Mouse (Mus musculus): ENCODE measurements around the gene Rab4a. TPM values are rescaled to one million over a fixed set of nuclear protein-coding genes. Genes with fewer than 3 reads are reported as not detected.
A peak's percentile ranks its signal among the peaks of the same experiment; 100 is the strongest.

Gene Rab4a
- polyA plus RNA-seq (2017; shearing (Covaris generic)), result 10 to 100 TPM; 14.2 to 20.3 TPM

DNA sequence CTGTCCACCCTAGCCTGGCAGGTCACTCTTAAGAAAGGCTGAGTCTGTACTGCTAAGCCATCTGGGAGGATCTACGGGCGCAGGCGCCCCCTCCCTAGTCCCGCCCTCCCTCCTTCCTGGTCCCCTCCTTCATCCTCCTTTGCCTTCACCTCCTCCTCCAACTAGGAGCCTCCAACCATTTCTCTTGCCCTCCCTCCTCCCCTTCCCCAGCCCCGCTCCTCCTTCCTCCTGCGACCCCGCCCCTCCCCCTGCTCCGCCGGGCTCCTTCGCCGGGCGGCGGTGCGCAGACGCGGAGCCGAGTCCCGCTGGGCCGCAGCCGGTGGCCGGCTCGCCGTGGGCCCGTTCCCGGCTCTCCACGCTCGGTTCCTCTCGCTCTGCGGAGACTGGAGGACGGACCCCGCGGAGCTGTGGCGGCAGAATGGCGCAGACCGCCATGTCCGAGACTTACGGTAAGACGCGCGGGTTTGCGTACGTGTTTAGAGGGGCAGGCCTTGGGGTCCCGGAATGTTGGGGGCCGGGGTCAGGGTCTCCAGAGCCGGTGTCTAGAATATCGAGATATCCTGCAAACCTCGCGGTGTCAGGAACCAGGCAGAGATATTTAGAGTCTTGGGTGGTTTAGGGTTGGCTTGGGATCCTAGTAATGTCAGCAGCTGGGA is at the start of gene Rab4a:
Rab4a (plus strand) TSS at position 268 of the 656 bp plus-strand sequence.
- ATAC-seq, result peak; percentile 13

DNA sequence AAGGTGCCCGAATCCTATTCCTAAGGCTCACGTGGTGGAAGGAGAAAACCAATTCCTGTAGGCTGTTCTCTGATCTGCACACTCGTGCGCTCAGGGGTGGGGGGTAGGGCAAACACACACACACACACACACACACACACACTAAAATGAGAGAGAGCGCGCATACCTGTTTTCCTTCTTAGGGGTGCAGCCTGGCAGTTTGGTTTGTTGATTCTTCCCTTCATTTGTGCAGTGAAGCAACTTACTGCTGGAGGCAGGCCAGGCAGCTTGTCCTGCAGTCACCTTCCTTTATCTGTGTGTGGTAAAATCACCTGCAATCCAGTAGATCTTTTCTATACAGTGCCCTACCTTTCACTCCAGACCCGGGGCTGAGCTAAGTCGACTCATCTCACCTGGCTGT is 48.9 kb upstream of the Rab4a start:
- no peak for ATAC-seq

DNA sequence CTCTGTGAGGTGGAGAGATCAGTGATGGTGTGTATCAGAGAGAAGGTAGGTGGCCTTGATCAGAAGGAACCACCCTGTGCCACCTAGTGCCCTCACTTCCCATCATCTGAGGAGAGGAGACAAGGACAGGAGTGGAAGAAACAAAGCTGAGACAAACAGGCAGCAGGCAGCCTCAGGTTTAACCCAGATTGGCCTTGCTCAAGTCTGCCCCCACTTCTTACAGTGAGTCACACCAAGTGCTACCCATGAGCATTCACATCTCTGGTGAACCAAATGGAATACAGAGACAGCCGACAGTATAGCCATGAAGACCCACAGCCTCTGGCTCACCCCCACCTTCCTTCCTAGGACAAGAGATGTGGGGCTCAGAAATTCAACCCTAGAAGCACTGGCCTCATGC is 46.9 kb upstream of the Rab4a start:
- no peak for ATAC-seq

DNA sequence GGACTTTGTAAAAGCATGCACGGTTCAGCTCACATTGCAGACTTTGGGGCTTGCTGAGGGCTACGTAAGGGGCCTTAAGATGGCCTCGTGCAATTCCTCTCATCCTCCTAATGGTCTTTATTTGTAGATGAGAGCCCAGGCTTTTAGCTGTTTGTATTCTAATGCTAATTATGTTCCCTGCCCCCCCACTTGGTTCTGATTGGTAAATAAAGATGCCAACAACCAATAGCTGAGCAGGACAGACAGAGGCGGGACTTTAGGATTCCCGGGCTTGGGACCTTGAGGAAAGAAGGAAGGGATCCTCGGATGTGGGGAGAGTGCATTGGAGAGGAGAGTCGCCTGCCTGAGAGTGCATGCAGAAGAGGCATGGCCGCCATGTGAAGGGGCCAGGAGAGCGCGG is 45.9 kb upstream of the Rab4a start:
- ATAC-seq, result no peak

DNA sequence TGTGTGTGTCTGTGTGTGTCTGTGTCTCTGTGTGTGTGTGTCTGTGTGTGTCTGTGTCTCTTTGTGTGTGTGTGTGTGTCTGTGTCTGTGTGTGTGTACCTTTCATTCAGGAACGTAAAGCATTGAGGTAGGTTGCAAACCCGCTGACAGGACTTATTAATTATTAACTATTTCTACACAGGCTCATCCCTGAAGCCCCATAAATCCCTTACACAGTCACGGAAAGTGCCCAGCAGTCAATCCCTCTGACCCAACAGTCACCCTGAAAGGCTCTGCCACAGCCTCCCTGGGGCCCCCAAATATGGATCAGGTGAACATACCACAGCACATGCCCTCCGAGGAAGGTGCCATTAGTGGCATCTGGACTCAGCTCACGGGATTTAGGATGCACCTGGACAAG is 45.2 kb upstream of the Rab4a start:
- ATAC-seq, result no peak

DNA sequence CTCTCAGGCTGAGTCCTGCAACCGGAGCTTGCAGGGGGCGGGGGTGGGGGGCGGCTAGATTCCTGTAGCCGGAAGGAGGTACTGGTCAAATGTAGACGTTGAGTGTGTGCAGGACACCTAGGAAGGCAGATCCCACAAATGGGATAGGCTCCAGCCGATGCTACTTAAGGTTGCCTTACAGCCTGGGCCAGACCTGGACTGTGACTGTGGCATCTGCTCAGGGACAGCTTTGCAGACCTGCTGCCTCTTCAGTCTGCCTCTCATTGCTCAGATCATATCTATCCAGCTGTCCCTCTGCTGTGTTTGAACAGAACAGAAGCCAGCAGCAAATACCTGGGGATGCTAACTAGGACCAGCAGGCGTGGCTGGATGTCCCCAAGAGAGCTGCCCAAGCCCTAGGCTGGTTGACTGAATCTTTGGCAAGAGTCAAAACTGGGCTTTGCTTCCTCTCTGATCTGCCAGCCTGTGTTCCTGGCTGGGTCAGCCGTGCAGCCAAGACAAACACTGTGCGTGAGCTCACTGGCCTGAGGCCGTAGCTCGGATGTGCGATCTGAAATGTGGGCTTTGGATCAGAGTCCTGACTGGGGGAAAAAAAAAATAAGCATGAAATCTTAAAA is 44.4 kb upstream of the Rab4a start:
- no peak for ATAC-seq

DNA sequence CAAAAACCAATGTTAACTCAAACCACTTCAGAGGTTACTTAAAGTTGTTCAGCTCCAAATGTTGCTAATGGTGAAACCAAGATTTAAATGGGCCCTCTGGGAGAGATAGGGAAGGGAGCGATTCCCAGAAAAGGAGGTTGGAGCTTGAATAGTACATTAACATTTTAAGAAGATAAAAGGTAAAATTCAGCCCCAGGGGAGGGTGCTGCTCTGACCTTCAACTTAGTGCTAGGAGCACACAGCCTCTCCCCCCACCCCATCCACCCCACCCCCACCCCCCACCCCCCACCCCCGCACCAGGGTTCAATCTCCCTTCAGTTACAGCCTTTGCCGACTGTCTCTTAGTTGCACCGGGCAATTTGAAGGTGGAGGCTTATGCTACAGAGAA is 43.9 kb upstream of the Rab4a start:
- no peak for ATAC-seq

DNA sequence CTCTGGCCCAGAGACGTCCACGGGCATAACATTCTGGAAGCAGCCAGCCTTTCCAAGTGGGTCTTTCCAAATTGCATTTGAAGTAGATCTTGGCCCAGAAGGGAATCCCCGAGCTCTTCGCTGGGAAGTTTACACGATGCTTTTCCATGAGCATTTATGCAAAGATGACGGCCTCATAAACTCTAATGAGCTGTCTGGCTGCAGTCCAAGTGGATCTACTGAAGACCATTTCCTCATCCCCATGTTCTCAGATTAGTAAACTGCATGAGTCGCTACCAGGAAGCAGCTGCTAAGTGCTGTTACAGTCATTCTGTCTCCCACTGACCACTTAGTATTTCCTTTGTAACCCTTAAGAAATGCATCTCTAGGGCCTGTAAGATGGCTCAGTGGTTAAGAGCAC is 42.4 kb upstream of the Rab4a start:
- no peak for ATAC-seq

DNA sequence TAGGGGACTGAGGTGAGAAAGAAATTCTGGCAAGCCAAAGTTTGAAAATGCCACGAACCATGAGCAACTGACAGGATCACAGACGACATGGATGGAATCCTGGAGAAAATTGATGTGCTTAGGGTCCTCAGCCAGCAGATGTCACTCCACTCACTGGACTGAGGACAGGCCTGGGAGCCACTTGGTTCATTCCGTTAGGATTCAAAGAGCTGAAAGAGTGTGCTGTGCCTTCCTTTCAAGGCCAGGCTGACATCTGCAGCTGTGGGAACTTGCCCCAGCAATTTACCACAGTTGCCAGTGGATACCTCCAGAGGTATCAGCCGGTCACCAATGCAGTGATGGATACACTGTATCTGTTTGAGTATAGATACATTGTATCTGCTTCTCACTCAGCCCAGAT is 41.1 kb upstream of the Rab4a start:
- ATAC-seq, result no peak

DNA sequence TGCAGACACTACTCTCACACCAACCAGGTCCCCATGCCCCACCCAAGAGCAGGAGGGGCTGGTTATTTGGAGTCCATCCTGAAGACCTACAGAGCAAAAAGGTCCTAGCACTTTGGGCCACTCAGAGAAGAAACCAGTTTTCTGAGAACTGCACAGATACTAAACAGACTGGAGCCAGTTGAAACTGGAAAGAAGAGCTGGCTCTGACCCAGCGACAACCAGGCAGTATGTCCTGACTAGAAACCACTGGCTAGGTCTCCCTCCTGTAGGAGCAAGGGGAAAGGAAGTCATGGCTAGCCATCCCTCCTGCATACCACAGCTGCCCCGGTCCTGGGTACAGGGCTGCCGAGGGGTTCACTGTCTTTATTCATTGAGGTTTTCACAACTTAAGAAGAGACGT is 39.3 kb upstream of the Rab4a start:
- no peak for ATAC-seq

DNA sequence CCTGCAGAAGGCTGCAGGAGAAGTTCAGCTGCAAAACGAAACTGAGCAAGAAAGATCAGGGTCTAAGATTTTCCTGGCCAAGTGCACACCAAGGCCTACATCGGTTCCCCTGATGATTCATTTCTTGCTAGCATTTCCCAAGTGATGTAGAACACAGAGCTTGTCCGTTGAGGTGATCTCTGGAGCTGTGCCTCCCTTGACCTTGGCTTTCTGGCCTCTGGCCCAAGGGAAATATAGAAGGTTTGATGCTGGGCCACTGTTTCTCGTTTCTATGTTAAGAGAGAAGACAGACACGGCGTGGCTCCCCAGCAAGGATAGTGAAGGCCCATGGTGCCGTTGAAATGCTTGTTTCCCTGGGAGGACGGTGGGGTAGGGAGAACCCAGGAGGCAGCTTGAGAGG is 37.9 kb upstream of the Rab4a start:
- no peak for ATAC-seq

DNA sequence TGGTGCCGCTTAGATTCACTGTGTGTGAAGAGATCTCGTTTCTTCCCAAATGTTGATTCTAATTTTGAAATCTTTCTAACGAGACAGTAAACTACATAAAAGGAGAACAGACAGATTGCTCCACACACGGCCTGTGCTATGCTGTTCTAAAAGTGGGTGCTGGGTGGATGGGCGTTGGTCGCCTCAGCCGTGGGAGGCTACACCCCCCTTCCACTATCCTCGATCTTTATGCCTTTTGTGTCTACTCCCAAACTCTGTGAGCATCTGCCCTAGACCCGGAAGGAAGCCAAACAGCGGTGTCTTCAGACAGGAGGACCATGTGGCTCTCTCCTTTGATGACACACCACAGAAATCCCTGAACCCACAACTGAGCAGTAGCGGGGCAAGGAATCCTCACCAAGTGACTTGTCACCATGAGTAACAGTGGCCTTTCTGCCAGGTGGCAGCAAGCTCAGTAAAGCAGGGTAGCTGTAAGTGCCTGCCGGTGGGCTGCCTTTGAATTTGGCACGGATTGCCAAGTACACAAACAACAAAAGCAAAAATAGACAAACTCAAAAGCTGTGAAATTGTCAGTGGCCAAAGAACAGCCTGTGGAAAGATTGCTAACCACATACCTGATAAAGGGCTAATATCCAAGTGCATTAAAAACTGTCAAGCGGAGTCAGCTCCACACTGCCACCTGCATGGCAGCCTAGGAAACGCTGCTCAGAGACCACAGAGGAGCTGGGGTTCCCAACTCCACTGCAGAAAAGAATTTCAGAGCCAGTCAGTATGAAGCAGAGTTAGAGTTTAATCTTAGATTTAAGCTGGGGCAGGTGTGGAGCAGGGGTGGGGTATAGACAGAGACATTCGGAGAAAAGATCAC is 37.1 kb upstream of the Rab4a start:
- ATAC-seq, result no peak

DNA sequence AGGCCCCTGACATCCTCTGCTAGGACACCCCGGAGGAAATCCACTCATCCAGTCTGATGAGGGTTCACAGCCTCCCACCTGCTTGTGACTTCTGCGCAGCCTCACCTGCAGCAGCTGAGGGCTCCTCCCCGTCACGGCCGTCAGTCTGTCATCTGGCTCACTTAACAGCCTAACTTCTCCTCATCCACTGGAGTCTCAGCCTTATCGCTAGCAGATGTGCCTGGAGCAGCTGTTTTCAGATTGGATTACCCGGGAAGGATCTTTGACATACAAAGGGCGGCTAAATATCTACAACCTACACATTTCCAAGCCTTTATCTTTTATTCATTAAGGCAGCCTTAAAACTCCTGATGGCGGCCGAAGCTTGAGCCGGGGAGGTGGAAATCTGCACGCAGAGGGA is 32.3 kb upstream of the Rab4a start:
- no peak for ATAC-seq

DNA sequence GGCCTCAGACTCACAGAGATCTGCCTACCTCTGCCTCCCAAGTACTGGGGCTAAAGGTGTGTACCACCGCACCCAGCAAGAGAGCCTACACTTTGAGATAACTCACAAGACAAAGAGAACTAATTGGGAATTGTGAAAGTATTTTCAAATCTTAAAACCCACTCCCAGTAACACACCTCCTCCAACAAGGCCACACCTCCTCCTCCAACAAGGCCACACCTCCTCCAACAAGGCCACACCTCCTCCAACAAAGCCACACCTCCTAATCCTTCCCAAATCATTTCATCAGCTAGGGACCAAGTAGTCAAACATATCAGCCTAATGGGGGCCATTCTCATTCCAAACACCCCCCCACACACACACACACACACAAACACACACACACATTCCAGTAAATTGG is 31.3 kb upstream of the Rab4a start:
- no peak for ATAC-seq

DNA sequence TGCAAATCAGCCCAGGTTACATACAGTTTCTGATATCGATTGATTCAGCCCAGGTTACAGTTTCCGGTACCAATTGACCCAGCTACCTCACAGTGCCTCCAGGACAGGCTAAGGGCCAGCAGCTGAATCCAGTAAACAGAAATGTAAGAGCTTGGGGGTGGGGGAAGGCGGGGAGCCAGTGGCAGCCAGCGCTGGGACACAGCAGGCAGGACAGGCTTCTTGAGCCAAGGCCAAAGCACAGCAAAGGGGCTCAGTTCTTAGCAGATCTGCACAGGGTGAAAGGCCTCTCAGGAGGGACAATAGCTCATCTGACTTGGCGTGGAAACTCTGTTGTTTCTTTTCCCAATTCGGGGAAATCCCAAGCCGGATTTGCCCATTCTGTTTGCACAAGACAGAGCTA is 28.5 kb upstream of the Rab4a start:
- no peak for ATAC-seq

DNA sequence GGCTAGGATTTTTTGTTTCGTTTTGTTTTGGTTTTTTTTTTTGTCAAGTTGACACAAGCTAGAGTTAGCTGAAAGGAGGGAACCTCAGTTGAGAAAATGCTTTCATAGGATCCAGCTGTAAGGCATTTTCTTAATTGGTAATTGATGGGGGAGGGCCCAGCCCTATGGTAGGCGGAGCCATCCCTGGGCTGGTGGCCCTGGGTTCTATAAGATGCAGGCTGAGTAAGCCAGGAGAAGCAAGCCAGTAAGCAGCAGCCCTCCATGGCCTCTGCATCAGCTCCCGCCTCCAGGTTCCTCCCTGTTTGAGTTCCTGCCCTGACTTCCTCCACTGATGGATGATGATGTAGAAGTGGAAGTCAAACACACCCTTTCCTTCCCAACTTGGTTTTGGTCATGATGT is 25.3 kb upstream of the Rab4a start:
- ATAC-seq, result no peak

DNA sequence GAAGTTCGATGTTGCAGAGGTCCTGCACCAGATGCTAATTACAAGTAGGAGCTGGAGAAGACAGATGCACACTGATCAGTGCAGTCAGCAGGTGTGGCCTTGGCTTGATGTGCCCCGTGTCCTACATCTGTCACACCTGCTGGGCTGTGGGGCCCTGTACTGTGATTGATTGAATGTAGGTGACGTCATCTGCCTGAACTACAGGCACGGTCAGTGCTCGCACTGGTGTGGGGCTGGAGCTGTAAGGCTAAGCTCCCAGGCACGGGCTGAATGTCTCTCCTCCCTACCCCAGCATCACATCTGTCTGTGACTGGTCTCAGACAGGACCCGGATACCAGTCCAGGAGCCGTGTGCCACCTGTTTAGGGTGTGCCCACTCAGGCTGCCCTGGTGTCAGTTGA is 24.5 kb upstream of the Rab4a start:
- ATAC-seq, result no peak

DNA sequence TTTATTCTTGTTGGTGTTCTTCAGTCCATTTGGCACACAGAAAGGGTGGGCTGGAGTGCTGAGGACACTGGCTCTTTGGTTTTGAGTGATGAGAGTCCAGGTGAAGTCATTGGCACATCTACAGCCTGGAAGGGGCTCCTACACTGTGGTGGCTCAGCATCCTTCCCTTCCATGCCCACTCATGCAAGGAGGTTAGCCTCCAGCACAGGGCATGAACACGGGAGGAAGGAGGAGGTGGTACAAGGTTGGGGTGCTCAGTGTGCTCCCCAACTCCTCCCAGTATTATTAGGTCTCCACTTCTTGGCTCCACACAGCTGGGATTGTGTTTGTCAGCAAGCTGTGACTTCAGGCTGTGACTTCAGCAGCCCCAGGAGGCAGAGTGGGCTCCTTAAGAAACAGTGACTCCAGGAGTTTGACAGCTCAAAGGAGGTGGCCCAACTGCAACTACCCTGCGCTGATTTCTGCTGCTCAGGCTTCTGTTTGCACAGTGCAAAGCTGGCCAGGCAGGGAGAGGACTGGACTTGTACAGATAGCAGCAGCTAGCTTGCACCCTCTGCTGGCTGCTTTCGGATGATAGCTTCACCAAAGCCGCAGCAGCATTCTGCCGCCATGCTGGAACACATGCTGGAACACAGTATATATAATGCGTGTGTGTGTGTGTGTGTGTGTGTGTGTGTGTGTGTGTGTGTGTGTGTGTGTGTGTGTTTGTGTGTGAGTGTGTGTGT is 22.1 kb upstream of the Rab4a start:
- ATAC-seq, result no peak

DNA sequence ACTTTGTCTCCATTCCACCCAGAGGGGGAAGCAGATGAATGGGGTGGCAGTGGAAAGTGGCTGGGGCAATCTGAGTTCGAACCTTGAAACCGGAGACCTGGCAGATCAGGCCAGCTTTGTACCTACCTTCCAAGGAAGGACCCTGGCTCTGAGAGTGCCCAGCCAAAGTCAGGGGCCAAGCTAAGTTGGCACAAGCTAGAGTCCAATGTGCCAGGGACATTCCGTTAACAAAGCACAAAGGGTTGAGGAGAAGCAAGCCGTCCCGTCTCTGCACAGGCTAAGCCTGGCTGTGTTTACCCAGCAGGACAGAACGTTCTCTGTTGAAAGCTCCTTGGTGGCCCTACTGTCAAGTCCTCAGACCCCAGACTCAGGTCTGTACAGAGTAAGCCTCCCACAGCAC is 19.6 kb upstream of the Rab4a start:
- no peak for ATAC-seq

DNA sequence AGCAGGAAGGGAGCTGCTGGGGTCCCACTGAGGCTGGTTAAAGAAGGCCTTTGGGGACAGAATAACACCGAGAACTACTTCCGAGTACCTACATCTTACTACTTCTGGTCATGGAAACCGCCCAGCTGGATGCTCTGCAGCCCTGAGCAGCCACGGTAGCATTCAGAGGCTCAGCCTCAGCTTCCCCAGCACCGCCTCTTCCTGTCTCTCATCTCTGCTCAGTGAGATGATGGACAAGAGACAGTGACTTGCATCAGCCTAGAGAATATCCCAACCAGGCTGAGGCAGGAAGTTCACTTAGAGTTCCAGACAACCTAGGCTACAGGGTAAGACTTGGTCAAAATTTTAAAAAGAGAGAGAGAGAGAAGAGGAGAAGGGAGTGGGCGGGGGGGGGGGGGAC is 19.1 kb upstream of the Rab4a start:
- ATAC-seq, result no peak

DNA sequence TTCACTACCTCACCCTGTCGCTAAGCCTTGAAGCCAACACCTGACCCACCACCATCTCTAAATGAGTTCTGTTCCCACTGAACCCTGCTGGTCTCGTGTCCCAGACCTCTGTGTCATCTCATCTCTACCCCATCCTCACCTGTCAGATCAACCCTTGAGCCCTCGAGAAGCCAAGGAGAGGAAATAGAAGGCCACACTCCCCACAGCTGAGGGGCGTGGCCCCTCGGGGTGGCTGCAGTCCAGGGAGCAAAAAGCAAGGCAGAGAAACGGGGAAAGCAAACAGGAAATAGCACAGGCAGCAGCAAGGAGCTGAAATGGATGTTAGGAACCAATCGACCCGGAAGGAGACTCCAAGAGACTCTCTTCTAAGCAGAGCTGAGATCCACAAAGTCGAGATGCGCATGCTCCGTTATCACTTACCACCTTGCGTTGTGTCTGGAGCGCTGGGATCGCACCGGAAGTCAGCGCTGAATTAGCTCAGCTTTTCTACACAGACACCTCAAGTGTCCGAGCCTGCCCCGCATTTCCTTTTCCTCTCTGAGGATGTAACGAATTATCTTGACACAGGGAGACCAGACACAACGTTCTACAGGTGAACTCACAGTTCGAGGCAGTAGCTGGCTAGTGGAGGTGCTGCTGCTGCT is 18.4 kb upstream of the Rab4a start:
- peak; percentile 23 for ATAC-seq

DNA sequence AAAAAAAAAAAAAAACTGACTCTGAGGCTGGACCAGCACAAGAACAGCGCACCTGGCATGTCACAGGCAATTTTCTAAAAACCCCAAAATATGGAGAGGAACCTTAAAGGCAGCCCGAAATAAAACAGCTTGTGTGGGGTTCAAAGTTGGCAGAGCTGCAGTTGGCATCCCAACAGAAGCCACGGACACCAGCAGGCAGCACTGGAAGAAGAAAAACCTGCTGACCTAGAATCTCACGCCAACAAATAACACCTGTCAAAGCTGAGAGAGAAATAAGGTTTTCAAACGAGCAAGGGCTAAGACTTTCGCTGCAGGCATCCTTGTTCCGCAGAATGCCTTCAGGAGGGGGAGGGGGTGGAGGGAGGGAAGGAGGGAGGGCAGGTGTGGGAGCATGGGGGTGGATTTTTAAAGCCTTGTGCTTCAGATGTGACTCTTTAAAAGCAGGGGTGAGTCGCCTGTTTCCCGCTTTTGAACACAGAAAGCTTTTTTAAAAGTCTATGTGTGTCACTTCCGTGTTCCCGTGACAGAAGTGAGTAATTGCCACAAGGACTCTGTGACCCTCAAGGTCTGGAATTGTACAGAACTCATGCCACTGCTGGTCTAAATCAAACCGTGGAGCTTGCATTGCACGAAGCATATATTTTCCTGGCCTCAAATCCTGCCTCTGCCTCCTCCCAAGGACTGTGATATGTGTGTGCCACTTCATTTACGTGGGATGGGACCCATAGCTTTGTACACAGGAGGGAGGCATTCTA is 17.2 kb upstream of the Rab4a start:
- no peak for ATAC-seq

All from activated CD4-positive, CD25-positive, alpha-beta regulatory T cell, adult 4 months (primary cell).